Mouse (Mus musculus): ENCODE data around the gene Vps13d. TPM values are rescaled to one million over a fixed set of nuclear protein-coding genes. Genes with fewer than 3 reads are reported as not detected.

The Vps13d gene
- polyA plus RNA-seq, 1 experiment from 2014 or later: 7.9 TPM

- WGBS: 92% methylated on average over 7 of the region's 7 CpGs
- Histone ChIP-seq H3K9me3 (ENCODE audit: control insufficient read depth, low read length) (no peaks in the 10 kb centered on the region), H3K4me3 (ENCODE audit: low read depth, low read length) (no peak overlapping the region), H3K27ac (ENCODE audit: low read depth, low read length) (no peak overlapping the region), H3K27me3 (ENCODE audit: control insufficient read depth, insufficient read depth, low read length) (no peaks in the 10 kb centered on the region), H3K4me2 (ENCODE audit: low read depth, low read length, severe bottlenecking) (no peak overlapping the region), H3K9ac (ENCODE audit: low read length) (no peak overlapping the region), H3K36me3 (ENCODE audit: control insufficient read depth, insufficient read depth, low read length) (no peaks in the 10 kb centered on the region), H3K4me1 (replicated peaks; ENCODE audit: control insufficient read depth, insufficient read depth, low read length) (no peaks in the 10 kb centered on the region)
- no peak for ATAC-seq (replicated peaks; ENCODE audit: low FRiP score)
- DNase-seq (ENCODE audit: low spot score): no peak
Measured at GRCm38 (mm10) chr4:144986016-144986805, 208.6 kb downstream of the Vps13d start.

- Histone ChIP-seq H3K4me3 (ENCODE audit: low read depth, low read length) (no peak overlapping the region), H3K27me3 (ENCODE audit: control insufficient read depth, insufficient read depth, low read length) (no peaks in the 10 kb centered on the region), H3K9ac (ENCODE audit: low read length) (no peak overlapping the region), H3K9me3 (ENCODE audit: control insufficient read depth, low read length) (no peaks in the 10 kb centered on the region), H3K27ac (ENCODE audit: low read depth, low read length) (no peak overlapping the region), H3K4me1 (replicated peaks; ENCODE audit: control insufficient read depth, insufficient read depth, low read length) (no peaks in the 10 kb centered on the region), H3K36me3 (ENCODE audit: control insufficient read depth, insufficient read depth, low read length) (no peaks in the 10 kb centered on the region), H3K4me2 (ENCODE audit: low read depth, low read length, severe bottlenecking) (no peak overlapping the region)
- 74% methylated on average over 8 of the region's 8 CpGs for WGBS
- no peak for DNase-seq (ENCODE audit: low spot score)
- ATAC-seq (replicated peaks; ENCODE audit: low FRiP score): no peak
Measured at GRCm38 (mm10) chr4:144983821-144984371, 210.9 kb downstream of the Vps13d start.

- no peak for DNase-seq (ENCODE audit: low spot score)
- H3K27ac ChIP-seq (ENCODE audit: low read depth, low read length): no peak overlapping the region
Measured at GRCm38 (mm10) chr4:144983228-144983744, 211.5 kb downstream of the Vps13d start.

GRCm38 (mm10) chr4:144980811-144981551, 213.8 kb downstream of the Vps13d start:
- no peak for DNase-seq (ENCODE audit: low spot score)
- H3K4me3 ChIP-seq (ENCODE audit: low read depth, low read length): no peak overlapping the region
- WGBS: 65% methylated on average over 8 of the region's 8 CpGs
- H3K4me2 ChIP-seq (ENCODE audit: low read depth, low read length, severe bottlenecking): no peak overlapping the region
- H3K27me3 ChIP-seq (ENCODE audit: control insufficient read depth, insufficient read depth, low read length): no peaks in the 10 kb centered on the region
- no peak overlapping the region for H3K27ac ChIP-seq (ENCODE audit: low read depth, low read length)
- ATAC-seq (replicated peaks; ENCODE audit: low FRiP score): no peak
- no peaks in the 10 kb centered on the region for H3K36me3 ChIP-seq (ENCODE audit: control insufficient read depth, insufficient read depth, low read length)
- no peaks in the 10 kb centered on the region for H3K9me3 ChIP-seq (ENCODE audit: control insufficient read depth, low read length)
- no peak overlapping the region for H3K9ac ChIP-seq (ENCODE audit: low read length)
- H3K4me1 ChIP-seq (replicated peaks; ENCODE audit: control insufficient read depth, insufficient read depth, low read length): no peaks in the 10 kb centered on the region

More at GRCm38 (mm10) chr4:144983228-144983744, 211.5 kb downstream of the Vps13d start:
- ATAC-seq (replicated peaks; ENCODE audit: low FRiP score): no peak
- 89% methylated on average over 8 of the region's 8 CpGs for WGBS
- Histone ChIP-seq H3K9ac (ENCODE audit: low read length) (no peak overlapping the region), H3K4me3 (ENCODE audit: low read depth, low read length) (no peak overlapping the region), H3K9me3 (ENCODE audit: control insufficient read depth, low read length) (no peaks in the 10 kb centered on the region), H3K4me2 (ENCODE audit: low read depth, low read length, severe bottlenecking) (no peak overlapping the region), H3K36me3 (ENCODE audit: control insufficient read depth, insufficient read depth, low read length) (no peaks in the 10 kb centered on the region), H3K27me3 (ENCODE audit: control insufficient read depth, insufficient read depth, low read length) (no peaks in the 10 kb centered on the region), H3K4me1 (replicated peaks; ENCODE audit: control insufficient read depth, insufficient read depth, low read length) (no peaks in the 10 kb centered on the region)

- H3K4me2 ChIP-seq (ENCODE audit: low read depth, low read length, severe bottlenecking): no peak overlapping the region
- no peak for ATAC-seq (replicated peaks; ENCODE audit: low FRiP score)
- H3K36me3 ChIP-seq (ENCODE audit: control insufficient read depth, insufficient read depth, low read length): no peaks in the 10 kb centered on the region
- H3K4me3 ChIP-seq (ENCODE audit: low read depth, low read length): no peak overlapping the region
- WGBS: 84% methylated on average over 2 of the region's 2 CpGs
- H3K9me3 ChIP-seq (ENCODE audit: control insufficient read depth, low read length): no peaks in the 10 kb centered on the region
- H3K9ac ChIP-seq (ENCODE audit: low read length): no peak overlapping the region
- no peak for DNase-seq (ENCODE audit: low spot score)
- no peaks in the 10 kb centered on the region for H3K27me3 ChIP-seq (ENCODE audit: control insufficient read depth, insufficient read depth, low read length)
- no peaks in the 10 kb centered on the region for H3K4me1 ChIP-seq (replicated peaks; ENCODE audit: control insufficient read depth, insufficient read depth, low read length)
- no peak overlapping the region for H3K27ac ChIP-seq (ENCODE audit: low read depth, low read length)
Measured at GRCm38 (mm10) chr4:144980110-144980509, 214.7 kb downstream of the Vps13d start.

- no peak overlapping the region for H3K4me2 ChIP-seq (ENCODE audit: low read depth, low read length, severe bottlenecking)
- no peaks in the 10 kb centered on the region for H3K9me3 ChIP-seq (ENCODE audit: control insufficient read depth, low read length)
- DNase-seq (ENCODE audit: low spot score): no peak
- H3K36me3 ChIP-seq (ENCODE audit: control insufficient read depth, insufficient read depth, low read length): no peaks in the 10 kb centered on the region
- H3K27ac ChIP-seq (ENCODE audit: low read depth, low read length): no peak overlapping the region
- H3K9ac ChIP-seq (ENCODE audit: low read length): no peak overlapping the region
- no peak for ATAC-seq (replicated peaks; ENCODE audit: low FRiP score)
- no peak overlapping the region for H3K4me3 ChIP-seq (ENCODE audit: low read depth, low read length)
- WGBS: 89% methylated on average over 6 of the region's 6 CpGs
- no peaks in the 10 kb centered on the region for H3K27me3 ChIP-seq (ENCODE audit: control insufficient read depth, insufficient read depth, low read length)
- no peaks in the 10 kb centered on the region for H3K4me1 ChIP-seq (replicated peaks; ENCODE audit: control insufficient read depth, insufficient read depth, low read length)
Measured at GRCm38 (mm10) chr4:144978039-144978438, 216.8 kb downstream of the Vps13d start.

- Histone ChIP-seq H3K27ac (ENCODE audit: low read depth, low read length) (no peak overlapping the region), H3K4me2 (ENCODE audit: low read depth, low read length, severe bottlenecking) (no peak overlapping the region), H3K36me3 (ENCODE audit: control insufficient read depth, insufficient read depth, low read length) (no peaks in the 10 kb centered on the region), H3K9ac (ENCODE audit: low read length) (no peak overlapping the region), H3K9me3 (ENCODE audit: control insufficient read depth, low read length) (no peaks in the 10 kb centered on the region), H3K4me3 (ENCODE audit: low read depth, low read length) (no peak overlapping the region), H3K27me3 (ENCODE audit: control insufficient read depth, insufficient read depth, low read length) (no peaks in the 10 kb centered on the region), H3K4me1 (replicated peaks; ENCODE audit: control insufficient read depth, insufficient read depth, low read length) (no peaks in the 10 kb centered on the region)
- no peak for DNase-seq (ENCODE audit: low spot score)
- 68% methylated on average over 1 of the region's 1 CpGs for WGBS
- ATAC-seq (replicated peaks; ENCODE audit: low FRiP score): no peak
Measured at GRCm38 (mm10) chr4:144977057-144977456, 217.7 kb downstream of the Vps13d start.

- Histone ChIP-seq H3K4me1 (replicated peaks; ENCODE audit: control insufficient read depth, insufficient read depth, low read length) (no peaks in the 10 kb centered on the region), H3K27me3 (ENCODE audit: control insufficient read depth, insufficient read depth, low read length) (no peaks in the 10 kb centered on the region), H3K4me3 (ENCODE audit: low read depth, low read length) (no peak overlapping the region), H3K36me3 (ENCODE audit: control insufficient read depth, insufficient read depth, low read length) (no peaks in the 10 kb centered on the region), H3K9ac (ENCODE audit: low read length) (no peak overlapping the region), H3K9me3 (ENCODE audit: control insufficient read depth, low read length) (no peaks in the 10 kb centered on the region), H3K27ac (ENCODE audit: low read depth, low read length) (no peak overlapping the region), H3K4me2 (ENCODE audit: low read depth, low read length, severe bottlenecking) (no peak overlapping the region)
- DNase-seq (ENCODE audit: low spot score) (no peak), ATAC-seq (replicated peaks; ENCODE audit: low FRiP score) (no peak)
- WGBS: 50% methylated on average over 2 of the region's 2 CpGs
Measured at GRCm38 (mm10) chr4:144975505-144975904, 219.3 kb downstream of the Vps13d start.

Measured in forebrain, embryonic 11.5 days (tissue).